Mouse (Mus musculus) ES-CJ7 (cell line): Measurements from ENCODE around the gene Cers6.

ENCODE experiments used
- DNase-seq: peaks from one replicate; pipeline ENCODE4 v3.0.0; 2011; ENCODE audit warnings: low read depth, low spot score

Gene Cers6

GRCm38 (mm10) chr2:69113829-69114547, 252.7 kb downstream of the Cers6 start:
- DNase-seq: no peak

GRCm38 (mm10) chr2:69115921-69116320, 254.7 kb downstream of the Cers6 start:
- no peak for DNase-seq

- no peak for DNase-seq
Observed at GRCm38 (mm10) chr2:69116767-69117166, 255.5 kb downstream of the Cers6 start.

- no peak for DNase-seq
Observed at GRCm38 (mm10) chr2:69118994-69119393, 257.8 kb downstream of the Cers6 start.

GRCm38 (mm10) chr2:69119718-69120117, 258.5 kb downstream of the Cers6 start:
- no peak for DNase-seq

GRCm38 (mm10) chr2:69121681-69122080, 260.4 kb downstream of the Cers6 start:
- DNase-seq: no peak

- no peak for DNase-seq
Observed at GRCm38 (mm10) chr2:69125425-69125824, 264.2 kb downstream of the Cers6 start.

- DNase-seq: peak; percentile 37
Observed at GRCm38 (mm10) chr2:69128321-69128720, 267.1 kb downstream of the Cers6 start.

GRCm38 (mm10) chr2:69128921-69129395, 267.7 kb downstream of the Cers6 start:
- DNase-seq: no peak

- DNase-seq: no peak
Observed at GRCm38 (mm10) chr2:69129425-69130210, 268.4 kb downstream of the Cers6 start.

GRCm38 (mm10) chr2:69132046-69132445, 270.8 kb downstream of the Cers6 start:
- peak; percentile 68 for DNase-seq

- DNase-seq: no peak
Observed at GRCm38 (mm10) chr2:69132488-69133040, 271.3 kb downstream of the Cers6 start.

- no peak for DNase-seq
Observed at GRCm38 (mm10) chr2:69134186-69134585, 272.9 kb downstream of the Cers6 start.

- no peak for DNase-seq
Observed at GRCm38 (mm10) chr2:69134937-69135336, 273.7 kb downstream of the Cers6 start.

GRCm38 (mm10) chr2:69135661-69136576, 274.7 kb downstream of the Cers6 start, which contains the start of gene Nostrin:
Gene Nostrin, plus strand, starts transcription at chr2:69135800.
- DNase-seq: no peak

- no peak for DNase-seq
Observed at GRCm38 (mm10) chr2:69137406-69138084, 276.3 kb downstream of the Cers6 start.

GRCm38 (mm10) chr2:69138759-69139158, 277.5 kb downstream of the Cers6 start:
- no peak for DNase-seq

GRCm38 (mm10) chr2:69140215-69140614, 279.0 kb downstream of the Cers6 start:
- DNase-seq: no peak

- DNase-seq: no peak
Observed at GRCm38 (mm10) chr2:69140816-69141215, 279.6 kb downstream of the Cers6 start.

- no peak for DNase-seq
Observed at GRCm38 (mm10) chr2:69148691-69149090, 287.4 kb downstream of the Cers6 start.

- DNase-seq: no peak
Observed at GRCm38 (mm10) chr2:69149154-69149553, 287.9 kb downstream of the Cers6 start.
